Mouse (Mus musculus) hindbrain, embryonic 16.5 days (tissue): ENCODE results near the gene Arvcf. TPM values are rescaled to one million over a fixed set of nuclear protein-coding genes. Genes with fewer than 3 reads are reported as not detected.

Source experiments
- ATAC-seq: fragments of 200-750 bp; cut with Nextera tagmentation; 2 replicates; pipeline ENCODE4 v1.8.0; 2017; ENCODE audit warnings: moderate TSS enrichment, moderate library complexity
- H3K27ac ChIP-seq: fragments of 300-500 bp; sonication (generic); 2 replicates; pipeline ENCODE4 v1.5.1; 2014; ENCODE audit warnings: low read depth, mild to moderate bottlenecking, control low read depth, low read length, moderate library complexity
- H3K27me3 ChIP-seq: fragments of 300-500 bp; sonication (generic); replicated peaks from 2 replicates; pipeline ENCODE4 v1.6.1; 2014; ENCODE audit warnings: low read length; ENCODE audit not compliant: control insufficient read depth, insufficient read depth
- H3K36me3 ChIP-seq: fragments of 300-500 bp; sonication (generic); 2 replicates; pipeline ENCODE4 v1.6.1; 2014; ENCODE audit warnings: mild to moderate bottlenecking, low read length, moderate library complexity, mixed read lengths; ENCODE audit not compliant: control insufficient read depth, insufficient read depth
- H3K4me1 ChIP-seq: fragments of 300-500 bp; sonication (generic); 2 replicates; pipeline ENCODE4 v1.6.1; 2014; ENCODE audit warnings: low read depth, low read length; ENCODE audit not compliant: control insufficient read depth, insufficient read depth
- H3K4me2 ChIP-seq: fragments of 300-500 bp; sonication (generic); 2 replicates; pipeline ENCODE4 v1.6.1; 2014; ENCODE audit warnings: mild to moderate bottlenecking, low read length, control low read depth, moderate library complexity
- H3K4me3 ChIP-seq: fragments of 300-500 bp; sonication (generic); 2 replicates; pipeline ENCODE4 v1.5.1; 2014; ENCODE audit warnings: mild to moderate bottlenecking, low read length, control low read depth, moderate library complexity
- H3K9ac ChIP-seq: fragments of 300-500 bp; sonication (generic); 2 replicates; pipeline ENCODE4 v1.6.1; 2014; ENCODE audit warnings: low read depth, mild to moderate bottlenecking, control low read depth, low read length, moderate library complexity
- H3K9me3 ChIP-seq: fragments of 300-500 bp; sonication (generic); 2 replicates; pipeline ENCODE4 v1.6.1; 2014; ENCODE audit warnings: mild to moderate bottlenecking, low read length, moderate library complexity; ENCODE audit not compliant: control insufficient read depth
- WGBS: fragments of 180-500 bp; shearing (Covaris S2); extraction: QIAGEN DNeasy Blood & Tissue Kit; methylation state at CpG from one replicate; pipeline ENCODE4 v1.1.7; 2014; 5-methylcytosine and 5-hydroxymethylcytosine counted together
- polyA plus RNA-seq: library from polyadenylated mRNA; unstranded; fragments of >200 nt; fragmentation: Nextera tagmentation; extraction: Ambion mirVana; gene quantifications from 2 replicates; pipeline ENCODE4 v1.2.1, GENCODE M21; 2015

Gene Arvcf
- polyA plus RNA-seq, 1 experiment from 2014 or later: 68.3 TPM

- H3K4me3 ChIP-seq: peak overlapping the region; percentile 93
- H3K27me3 ChIP-seq: no peaks in the 10 kb centered on the region
- whole genome bisulfite sequencing: 21% methylated on average over 10 of the region's 10 CpGs
- H3K9ac ChIP-seq: peak overlapping the region; percentile 96
- no peaks in the 10 kb centered on the region for H3K9me3 ChIP-seq
- H3K36me3 ChIP-seq: no peaks in the 10 kb centered on the region
- peak overlapping the region; percentile 87 for H3K4me2 ChIP-seq
- peak overlapping the region; percentile 84 for H3K27ac ChIP-seq
- H3K4me1 ChIP-seq: peaks cover 27% of the 10 kb centered on the region
- peak; percentile 65 for ATAC-seq
Observed at GRCm38 (mm10) chr16:18425475-18426214, 77.7 kb downstream of the Arvcf start.

GRCm38 (mm10) chr16:18426215-18426791, 78.3 kb downstream of the Arvcf start, which contains the start of gene Txnrd2:
Gene Txnrd2 (plus strand): TSS chr16:18426384.
- Histone ChIP-seq H3K9me3 (no peaks in the 10 kb centered on the region), H3K27ac (peak within 1 kb of the TSS; percentile 84), H3K4me2 (peak within 1 kb of the TSS; percentile 87), H3K36me3 (peaks cover 2% of the 10 kb centered on the region; the same call in 1 of the 2 replicates), H3K4me1 (peaks cover 27% of the 10 kb centered on the region), H3K27me3 (no peaks in the 10 kb centered on the region), H3K9ac (peak within 1 kb of the TSS; percentile 96), H3K4me3 (peak within 1 kb of the TSS; percentile 93)
- under 1% methylated on average over 50 of the region's 52 CpGs for WGBS
- ATAC-seq: peak; percentile 84

DNA sequence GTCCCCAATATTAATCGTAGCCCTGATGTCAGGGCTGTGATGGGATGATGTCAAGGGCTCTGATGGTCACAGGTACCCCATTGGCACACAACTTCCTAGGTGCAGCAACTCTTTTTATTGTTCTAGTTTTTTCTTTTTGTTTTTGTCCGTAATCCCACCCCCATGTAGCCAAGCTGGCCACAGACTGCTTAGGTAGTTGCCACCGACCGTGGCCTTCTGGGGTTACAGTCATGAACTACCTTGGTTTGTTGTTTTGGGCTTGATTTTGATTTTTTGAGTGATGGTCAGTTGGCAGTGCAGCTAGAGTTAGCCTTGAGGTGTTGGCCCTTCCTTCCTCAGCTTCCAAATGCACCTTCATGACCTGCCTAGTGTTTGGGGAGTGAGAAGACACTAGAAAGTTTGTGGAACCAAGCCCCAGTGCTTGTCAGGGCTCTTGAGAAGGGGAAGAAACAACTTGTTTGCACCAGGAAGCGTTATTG, 78.9 kb downstream of the Arvcf start, which contains the start of gene Comt:
Gene Comt, minus strand, starts transcription at position 51 of the 479 bp plus-strand sequence.
- Histone ChIP-seq H3K4me2 (peak within 1 kb of the TSS; percentile 87), H3K27ac (peak within 1 kb of the TSS; percentile 84), H3K4me3 (peak within 1 kb of the TSS; percentile 93), H3K9ac (peak within 1 kb of the TSS; percentile 96), H3K4me1 (peaks cover 27% of the 10 kb centered on the region), H3K9me3 (no peaks in the 10 kb centered on the region), H3K27me3 (no peaks in the 10 kb centered on the region), H3K36me3 (peaks cover 2% of the 10 kb centered on the region; the same call in 1 of the 2 replicates)
- ATAC-seq: no peak
- WGBS: 58% methylated on average over 5 of the region's 5 CpGs

DNA sequence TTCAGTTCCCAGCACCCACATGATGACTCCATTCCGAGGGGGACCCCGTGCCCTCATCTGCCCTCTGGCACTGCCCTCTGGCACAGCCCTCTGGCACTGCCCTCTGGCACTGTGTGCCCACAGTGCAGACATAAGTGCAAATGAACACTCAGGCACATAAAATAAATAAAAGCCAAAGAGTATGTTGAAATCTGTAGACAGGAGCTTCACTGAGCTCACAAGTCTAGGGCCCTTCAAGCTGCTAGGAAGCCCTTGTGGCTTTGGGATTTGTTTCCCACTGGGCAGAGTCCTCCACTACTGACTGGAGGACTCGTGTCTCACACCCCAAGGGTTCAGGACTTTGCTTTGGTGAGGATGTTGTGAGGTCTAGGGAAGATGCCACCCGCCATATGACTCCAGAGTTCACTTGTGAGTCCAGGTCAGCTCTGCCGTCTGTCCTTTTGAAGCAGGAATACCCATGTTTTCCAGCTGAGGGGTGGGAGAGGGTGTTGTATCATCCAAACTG, 80.1 kb downstream of the Arvcf start:
- no peaks in the 10 kb centered on the region for H3K27me3 ChIP-seq
- H3K4me1 ChIP-seq: peaks cover 27% of the 10 kb centered on the region
- ATAC-seq: no peak
- H3K27ac ChIP-seq: no peak overlapping the region
- no peak overlapping the region for H3K4me3 ChIP-seq
- H3K9ac ChIP-seq: no peak overlapping the region
- H3K9me3 ChIP-seq: no peaks in the 10 kb centered on the region
- H3K36me3 ChIP-seq: peaks cover 2% of the 10 kb centered on the region; the same call in 1 of the 2 replicates
- no peak overlapping the region for H3K4me2 ChIP-seq
- 85% methylated on average over 5 of the region's 5 CpGs for WGBS

DNA sequence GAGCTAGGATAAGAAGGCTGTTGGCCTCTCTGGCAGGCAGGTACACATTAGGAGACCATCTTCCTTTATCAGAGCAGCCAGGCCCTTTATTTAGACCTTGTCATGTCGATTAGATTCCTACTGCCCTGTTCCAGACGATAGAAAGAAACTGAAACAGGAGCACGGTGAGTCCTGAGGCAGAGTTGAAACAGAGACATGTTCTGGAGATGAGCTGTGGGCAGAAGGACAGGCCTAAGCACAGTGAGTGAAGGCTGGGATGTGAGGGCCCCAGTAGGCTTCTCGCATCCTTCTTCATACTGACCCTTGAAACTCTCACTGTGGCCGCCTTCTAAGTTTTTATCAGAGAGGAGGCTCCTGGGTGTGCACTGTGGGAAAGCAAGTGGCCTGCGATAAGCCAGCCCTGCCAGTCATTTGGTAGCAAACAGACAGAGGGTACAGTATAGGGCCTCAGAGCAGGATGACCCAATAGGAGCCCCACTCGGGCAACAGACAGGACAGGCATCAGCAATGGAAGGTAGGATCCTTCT, 80.6 kb downstream of the Arvcf start:
- 91% methylated on average over 7 of the region's 7 CpGs for whole genome bisulfite sequencing
- ATAC-seq: no peak
- no peaks in the 10 kb centered on the region for H3K9me3 ChIP-seq
- H3K4me3 ChIP-seq: no peak overlapping the region
- H3K4me2 ChIP-seq: no peak overlapping the region
- H3K9ac ChIP-seq: no peak overlapping the region
- peaks cover 27% of the 10 kb centered on the region for H3K4me1 ChIP-seq
- H3K27me3 ChIP-seq: no peaks in the 10 kb centered on the region
- H3K36me3 ChIP-seq: peaks cover 2% of the 10 kb centered on the region; the same call in 1 of the 2 replicates
- H3K27ac ChIP-seq: no peak overlapping the region

DNA sequence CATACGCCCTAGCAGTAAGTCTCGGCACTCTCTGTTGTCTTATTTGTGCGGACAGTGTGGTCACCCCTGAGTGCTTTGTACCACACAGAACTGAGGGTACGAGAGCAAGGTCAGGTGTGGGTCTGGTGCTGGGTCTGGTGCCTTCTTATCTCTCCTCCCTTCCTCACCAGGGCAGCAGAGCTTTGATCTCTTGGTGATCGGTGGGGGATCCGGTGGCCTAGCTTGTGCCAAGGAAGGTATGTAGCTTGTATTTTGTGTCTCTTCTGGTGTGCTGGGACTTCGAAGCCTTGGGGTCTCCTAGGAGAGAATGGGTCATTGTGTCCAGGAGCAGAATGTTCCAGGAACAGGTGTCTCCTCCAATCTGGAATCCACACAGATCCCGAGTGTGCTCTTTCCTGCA, 81.7 kb downstream of the Arvcf start:
- Histone ChIP-seq H3K27me3 (no peaks in the 10 kb centered on the region), H3K9ac (no peak overlapping the region), H3K27ac (no peak overlapping the region), H3K4me3 (no peak overlapping the region), H3K36me3 (peaks cover 2% of the 10 kb centered on the region; the same call in 1 of the 2 replicates), H3K4me1 (peaks cover 17% of the 10 kb centered on the region), H3K4me2 (no peak overlapping the region), H3K9me3 (no peaks in the 10 kb centered on the region)
- 93% methylated on average over 8 of the region's 8 CpGs for WGBS
- ATAC-seq: no peak

DNA sequence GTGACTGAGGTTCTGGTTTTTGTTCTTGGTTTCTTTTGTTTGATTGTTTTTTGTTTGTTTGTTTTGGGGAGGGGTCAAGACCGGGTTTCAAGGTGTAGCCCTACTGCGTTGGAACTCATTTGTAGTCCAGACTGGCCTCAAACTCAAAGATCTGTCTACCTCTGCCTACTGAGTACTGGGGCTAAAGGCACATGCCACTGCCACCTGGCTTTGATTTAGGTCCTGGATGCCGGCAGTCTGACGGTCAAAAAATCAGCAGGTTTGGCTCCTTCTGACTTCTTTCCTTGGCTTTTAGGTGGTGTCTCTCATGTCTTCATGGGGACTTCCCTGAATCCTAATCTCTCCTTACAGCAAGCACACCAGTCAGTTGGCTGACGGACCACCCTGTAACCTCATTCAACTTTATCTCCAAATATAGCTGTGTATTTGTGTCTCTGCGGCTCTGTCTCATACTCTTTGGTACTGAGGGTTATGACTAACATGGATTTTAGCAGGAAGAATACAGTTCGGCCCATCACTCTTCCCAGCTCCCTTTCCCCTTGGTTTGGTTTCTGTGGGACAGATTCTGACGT, 82.7 kb downstream of the Arvcf start:
- ATAC-seq: no peak
- H3K4me2 ChIP-seq: no peak overlapping the region

DNA sequence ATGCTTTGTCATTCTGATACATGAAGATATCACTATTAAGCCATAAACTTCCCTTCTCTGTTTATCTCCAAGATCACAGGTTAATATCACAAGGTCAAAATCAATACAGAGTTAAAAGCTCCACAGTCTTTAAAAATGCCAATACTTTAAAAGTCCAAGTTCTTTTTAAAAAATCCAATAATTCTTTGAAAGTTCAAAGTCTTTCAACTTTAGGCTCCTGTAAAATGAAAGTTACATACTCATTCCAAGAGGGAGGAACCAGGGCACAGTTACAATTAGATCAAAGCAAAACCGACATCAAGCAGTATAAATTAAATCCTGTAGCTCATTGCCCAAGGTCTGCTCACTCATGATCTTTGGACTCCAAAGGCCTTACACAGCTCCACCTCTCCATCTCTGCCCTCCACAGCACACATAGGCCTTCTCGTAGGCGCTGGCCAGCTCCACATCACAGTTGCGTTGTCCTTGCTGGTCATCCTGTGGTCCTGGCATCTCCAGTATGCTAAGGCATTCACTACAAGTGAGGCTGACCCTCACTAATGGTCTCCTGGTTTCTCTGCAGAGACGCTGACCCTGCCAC, 85.4 kb downstream of the Arvcf start:
- no peak overlapping the region for H3K9ac ChIP-seq
- no peaks in the 10 kb centered on the region for H3K4me1 ChIP-seq
- H3K27me3 ChIP-seq: no peaks in the 10 kb centered on the region
- no peak overlapping the region for H3K4me2 ChIP-seq
- peaks cover 5% of the 10 kb centered on the region; the same call in 1 of the 2 replicates for H3K36me3 ChIP-seq
- ATAC-seq: no peak
- H3K9me3 ChIP-seq: no peaks in the 10 kb centered on the region
- 90% methylated on average over 5 of the region's 5 CpGs for WGBS
- no peak overlapping the region for H3K4me3 ChIP-seq
- H3K27ac ChIP-seq: no peak overlapping the region

More for the DNA sequence above, 82.7 kb downstream of the Arvcf start:
- H3K27me3 ChIP-seq: no peaks in the 10 kb centered on the region
- no peaks in the 10 kb centered on the region for H3K9me3 ChIP-seq
- H3K27ac ChIP-seq: no peak overlapping the region
- no peak overlapping the region for H3K4me3 ChIP-seq
- H3K9ac ChIP-seq: no peak overlapping the region
- WGBS: 87% methylated on average over 8 of the region's 8 CpGs
- H3K4me1 ChIP-seq: peaks cover 9% of the 10 kb centered on the region
- peaks cover 2% of the 10 kb centered on the region; the same call in 1 of the 2 replicates for H3K36me3 ChIP-seq
